Mouse (Mus musculus): ENCODE measurements at regions not wholly inside any gene's neighbourhood (a gene's known extent, or its start where the extent isn't known, plus 50 kb on each side); places are given as distances from the start of the nearest gene placed in this dataset.
A peak's percentile ranks its signal among the peaks of the same experiment; 100 is the strongest.

- Histone ChIP-seq H3K9me3 (no peaks in the 10 kb centered on the region), H3K27ac (no peak overlapping the region), H3K4me2 (replicated peaks) (no peak overlapping the region), H3K4me3 (replicated peaks) (no peak overlapping the region), H3K9ac (replicated peaks) (no peak overlapping the region), H3K36me3 (no peaks in the 10 kb centered on the region), H3K27me3 (peaks cover 32% of the 10 kb centered on the region), H3K4me1 (replicated peaks) (peaks cover 16% of the 10 kb centered on the region)
- 92% methylated on average over 1 of the region's 1 CpGs for WGBS
- no peak for ATAC-seq
Observed at GRCm38 (mm10) chr10:120726369-120726768, 172.5 kb downstream of the Msrb3 start.

GRCm38 (mm10) chr10:120721956-120722532, 176.9 kb downstream of the Msrb3 start:
- no peaks in the 10 kb centered on the region for H3K36me3 ChIP-seq
- peak overlapping the region; percentile 33 for H3K4me3 ChIP-seq (replicated peaks)
- peak overlapping the region; percentile 17; the same call in 1 of the 2 replicates for H3K9ac ChIP-seq (replicated peaks)
- H3K27me3 ChIP-seq = peaks cover 49% of the 10 kb centered on the region
- WGBS = 5% methylated on average over 15 of the region's 15 CpGs
- peaks cover 18% of the 10 kb centered on the region for H3K4me1 ChIP-seq (replicated peaks)
- 0 out of 2 replicates have a peak, but pooled peaks have one; percentile 30 for ATAC-seq
- H3K9me3 ChIP-seq = no peaks in the 10 kb centered on the region
- H3K4me2 ChIP-seq (replicated peaks) = peak overlapping the region; percentile 61
- H3K27ac ChIP-seq = no peak overlapping the region

- WGBS = 42% methylated on average over 3 of the region's 3 CpGs
- no peak for ATAC-seq
- Histone ChIP-seq H3K4me1 (replicated peaks) (peaks cover 18% of the 10 kb centered on the region), H3K4me2 (replicated peaks) (no peak overlapping the region), H3K27me3 (peaks cover 49% of the 10 kb centered on the region), H3K4me3 (replicated peaks) (no peak overlapping the region), H3K9me3 (no peaks in the 10 kb centered on the region), H3K36me3 (no peaks in the 10 kb centered on the region), H3K9ac (replicated peaks) (no peak overlapping the region), H3K27ac (no peak overlapping the region)
Observed at GRCm38 (mm10) chr10:120720981-120721380, 177.9 kb downstream of the Msrb3 start.

GRCm38 (mm10) chr10:120720061-120720460, 178.8 kb downstream of the Msrb3 start:
- H3K4me3 ChIP-seq (replicated peaks) = no peak overlapping the region
- no peak for ATAC-seq
- H3K9ac ChIP-seq (replicated peaks) = no peak overlapping the region
- 18% methylated on average over 3 of the region's 3 CpGs for WGBS
- H3K27ac ChIP-seq = no peak overlapping the region
- H3K4me1 ChIP-seq (replicated peaks) = peaks cover 18% of the 10 kb centered on the region
- H3K4me2 ChIP-seq (replicated peaks) = no peak overlapping the region
- no peaks in the 10 kb centered on the region for H3K9me3 ChIP-seq
- H3K36me3 ChIP-seq = no peaks in the 10 kb centered on the region
- peaks cover 46% of the 10 kb centered on the region for H3K27me3 ChIP-seq

- Histone ChIP-seq H3K4me2 (replicated peaks) (no peak overlapping the region), H3K27me3 (peaks cover 24% of the 10 kb centered on the region), H3K9ac (replicated peaks) (no peak overlapping the region), H3K9me3 (no peaks in the 10 kb centered on the region), H3K4me3 (replicated peaks) (no peak overlapping the region), H3K27ac (no peak overlapping the region), H3K36me3 (no peaks in the 10 kb centered on the region), H3K4me1 (replicated peaks) (peaks cover 9% of the 10 kb centered on the region)
- WGBS = 78% methylated on average over 11 of the region's 11 CpGs
- ATAC-seq = no peak
Observed at GRCm38 (mm10) chr10:120717159-120717567, 181.7 kb downstream of the Msrb3 start.

GRCm38 (mm10) chr10:120716391-120716790, 182.5 kb downstream of the Msrb3 start:
- ATAC-seq = no peak
- H3K9me3 ChIP-seq = no peaks in the 10 kb centered on the region
- 0 out of 2 replicates have a peak, but pooled peaks cover 2% of the 10 kb centered on the region for H3K4me1 ChIP-seq (replicated peaks)
- WGBS = 68% methylated on average over 6 of the region's 6 CpGs
- no peak overlapping the region for H3K4me2 ChIP-seq (replicated peaks)
- no peaks in the 10 kb centered on the region for H3K36me3 ChIP-seq
- no peak overlapping the region for H3K4me3 ChIP-seq (replicated peaks)
- no peak overlapping the region for H3K9ac ChIP-seq (replicated peaks)
- H3K27me3 ChIP-seq = peaks cover 17% of the 10 kb centered on the region
- H3K27ac ChIP-seq = no peak overlapping the region

GRCm38 (mm10) chr10:120707771-120708750, 190.8 kb downstream of the Msrb3 start:
- Histone ChIP-seq H3K27me3 (peaks cover 7% of the 10 kb centered on the region; the same call in 1 of the 2 replicates), H3K27ac (no peak overlapping the region), H3K9ac (replicated peaks) (no peak overlapping the region), H3K4me1 (replicated peaks) (peaks cover 22% of the 10 kb centered on the region), H3K9me3 (no peaks in the 10 kb centered on the region), H3K4me3 (replicated peaks) (no peak overlapping the region), H3K4me2 (replicated peaks) (peak overlapping the region; percentile 39), H3K36me3 (no peaks in the 10 kb centered on the region)
- ATAC-seq = peak; percentile 45; the same call in 1 of the 2 replicates
- WGBS = 22% methylated on average over 20 of the region's 20 CpGs

GRCm38 (mm10) chr10:120706684-120707290, 192.1 kb downstream of the Msrb3 start:
- Histone ChIP-seq H3K27me3 (peaks cover 7% of the 10 kb centered on the region; the same call in 1 of the 2 replicates), H3K9ac (replicated peaks) (no peak overlapping the region), H3K36me3 (no peaks in the 10 kb centered on the region), H3K4me2 (replicated peaks) (no peak overlapping the region), H3K4me1 (replicated peaks) (peaks cover 22% of the 10 kb centered on the region), H3K4me3 (replicated peaks) (no peak overlapping the region), H3K9me3 (no peaks in the 10 kb centered on the region), H3K27ac (no peak overlapping the region)
- no peak for ATAC-seq
- 12% methylated on average over 7 of the region's 7 CpGs for WGBS

- Histone ChIP-seq H3K4me2 (replicated peaks) (no peak overlapping the region), H3K36me3 (no peaks in the 10 kb centered on the region), H3K4me1 (replicated peaks) (peaks cover 10% of the 10 kb centered on the region), H3K27me3 (peaks cover 8% of the 10 kb centered on the region; the same call in 1 of the 2 replicates), H3K9me3 (no peaks in the 10 kb centered on the region), H3K9ac (replicated peaks) (no peak overlapping the region), H3K4me3 (replicated peaks) (no peak overlapping the region), H3K27ac (no peak overlapping the region)
- peak; percentile 62; the same call in 1 of the 2 replicates for ATAC-seq
- 33% methylated on average over 11 of the region's 11 CpGs for WGBS
Observed at GRCm38 (mm10) chr10:120701833-120702232, 197.1 kb downstream of the Msrb3 start.

- no peak overlapping the region for H3K27ac ChIP-seq
- 17% methylated on average over 16 of the region's 16 CpGs for WGBS
- H3K9ac ChIP-seq (replicated peaks) = no peak overlapping the region
- H3K4me2 ChIP-seq (replicated peaks) = no peak overlapping the region
- ATAC-seq = no peak
- no peaks in the 10 kb centered on the region for H3K9me3 ChIP-seq
- no peak overlapping the region for H3K4me3 ChIP-seq (replicated peaks)
- peaks cover 27% of the 10 kb centered on the region for H3K27me3 ChIP-seq
- 0 out of 2 replicates have a peak, but pooled peaks cover 8% of the 10 kb centered on the region for H3K4me1 ChIP-seq (replicated peaks)
- H3K36me3 ChIP-seq = no peaks in the 10 kb centered on the region
Observed at GRCm38 (mm10) chr10:120697275-120697856, 201.5 kb downstream of the Msrb3 start.

GRCm38 (mm10) chr10:120696481-120696880, 202.4 kb downstream of the Msrb3 start:
- peaks cover 27% of the 10 kb centered on the region for H3K27me3 ChIP-seq
- H3K4me3 ChIP-seq (replicated peaks) = no peak overlapping the region
- H3K4me1 ChIP-seq (replicated peaks) = 0 out of 2 replicates have a peak, but pooled peaks cover 8% of the 10 kb centered on the region
- no peak overlapping the region for H3K9ac ChIP-seq (replicated peaks)
- H3K27ac ChIP-seq = no peak overlapping the region
- H3K4me2 ChIP-seq (replicated peaks) = no peak overlapping the region
- ATAC-seq = no peak
- H3K9me3 ChIP-seq = no peaks in the 10 kb centered on the region
- 69% methylated on average over 2 of the region's 2 CpGs for WGBS
- H3K36me3 ChIP-seq = no peaks in the 10 kb centered on the region

Measured in midbrain, embryonic 13.5 days (tissue).